Mouse (Mus musculus): ENCODE results near the gene Cap1.

- TF ChIP-seq POLR2A (IDR thresholded peaks at IDR 0.05; ENCODE audit: extremely low read depth, insufficient read depth, low read length), result no peak
- TF ChIP-seq CTCF (IDR thresholded peaks at IDR 0.05; ENCODE audit: extremely low read depth, insufficient read depth, low read length), result no peak
Observed at GRCm38 (mm10) chr4:122915985-122916384, 30.1 kb upstream of the Cap1 start.
